Comparison of ENCODE assay signal across 8 mouse cellular contexts in the genomic region with DNA sequence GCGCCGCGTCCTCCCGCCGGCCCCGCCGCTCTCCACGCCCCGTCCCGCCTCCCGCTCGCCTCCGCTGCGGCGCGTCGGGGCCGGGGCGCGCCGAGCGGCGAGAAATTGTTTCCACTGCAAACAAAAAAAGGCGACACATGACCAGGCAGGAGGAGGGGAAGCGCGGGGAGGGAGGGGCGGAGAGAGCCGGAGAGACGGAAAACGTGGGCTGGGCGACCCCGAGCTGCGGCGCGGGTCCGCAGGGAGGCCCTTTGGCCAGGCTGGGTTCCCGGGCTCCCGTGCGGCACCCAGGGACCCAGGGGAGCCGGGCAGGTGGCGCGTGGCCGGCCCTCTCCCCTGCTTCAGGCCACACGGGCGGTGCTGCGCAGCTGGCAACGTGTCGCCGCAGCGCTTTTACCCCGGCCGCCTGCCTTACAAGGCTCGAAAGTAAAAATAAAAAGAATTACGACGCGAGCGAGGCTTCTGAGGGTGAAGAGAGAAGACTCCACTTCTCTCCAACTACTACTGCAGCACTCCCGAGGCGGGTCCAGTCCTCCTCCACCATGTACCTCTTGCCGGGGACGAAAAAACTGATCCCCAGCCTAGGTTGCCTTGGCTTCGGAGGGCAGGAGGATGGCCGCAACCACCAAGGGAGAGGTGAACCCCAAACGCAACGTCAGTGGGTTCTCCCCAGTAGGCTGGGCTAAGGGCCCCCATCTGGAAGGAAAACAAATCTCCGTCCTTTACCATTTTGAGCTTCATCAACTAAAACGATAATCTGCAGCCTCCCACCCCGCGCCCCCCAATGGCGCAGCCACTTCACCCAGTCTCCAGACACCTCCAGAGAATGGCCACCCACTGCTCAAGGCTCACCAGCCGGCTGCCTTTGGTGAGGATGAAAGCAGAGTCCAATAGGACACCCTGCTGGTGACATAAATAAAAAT.
A peak's percentile ranks its signal among the peaks of the same experiment; 100 is the strongest.
DNase-seq lines count a peak whose midpoint lies in the region; ATAC-seq and TF ChIP-seq lines count a peak whose summit lies in the region.

No protein-coding gene starts in this region.

- peaks cover 12% of the 10 kb centered on the region; the same call in 1 of the 2 replicates for H3K27me3 ChIP-seq in forebrain, embryonic 10.5 days (ENCODE audit: poor library complexity, severe bottlenecking)
- no peaks in the 10 kb centered on the region for H3K27me3 ChIP-seq in heart, embryonic 15.5 days
- no peaks in the 10 kb centered on the region for H3K27me3 ChIP-seq in liver, embryonic 14.5 days (ENCODE audit: control insufficient read depth, insufficient read depth, low read length)
- H3K27me3 ChIP-seq in stomach, embryonic 15.5 days (replicated peaks): no peaks in the 10 kb centered on the region

- no peak for TF ChIP-seq EP300 in liver, embryonic 14.5 days (IDR thresholded peaks at IDR 0.05; ENCODE audit: low read depth)

- TF ChIP-seq CTCF in liver, embryonic 14.5 days (IDR thresholded peaks at IDR 0.05; ENCODE audit: low read depth): peak; percentile 49

- H3K9ac ChIP-seq in heart, embryonic 15.5 days: peak overlapping the region; percentile 92
- H3K9ac ChIP-seq in liver, embryonic 14.5 days (replicated peaks): peak overlapping the region; percentile 70
- H3K9ac ChIP-seq in stomach, embryonic 15.5 days: peak overlapping the region; percentile 75

- peak overlapping the region; percentile 78 for H3K4me2 ChIP-seq in heart, embryonic 15.5 days
- peak overlapping the region; percentile 81 for H3K4me2 ChIP-seq in liver, embryonic 14.5 days (ENCODE audit: low read depth)
- peak overlapping the region; percentile 77 for H3K4me2 ChIP-seq in stomach, embryonic 15.5 days

- under 1% methylated on average over 69 of the region's 71 CpGs for WGBS in forebrain, embryonic 10.5 days
- WGBS in heart, embryonic 15.5 days: under 1% methylated on average over 70 of the region's 71 CpGs
- under 1% methylated on average over 66 of the region's 71 CpGs for WGBS in liver, embryonic 14.5 days (ENCODE audit: insufficient replicate concordance)
- 1% methylated on average over 63 of the region's 71 CpGs for WGBS in stomach, embryonic 15.5 days

- peaks cover 15% of the 10 kb centered on the region for H3K36me3 ChIP-seq in forebrain, embryonic 10.5 days (replicated peaks)
- H3K36me3 ChIP-seq in heart, embryonic 15.5 days: peaks cover 6% of the 10 kb centered on the region; the same call in 1 of the 2 replicates
- H3K36me3 ChIP-seq in liver, embryonic 14.5 days (replicated peaks; ENCODE audit: control insufficient read depth, insufficient read depth, low read depth): no peaks in the 10 kb centered on the region
- H3K36me3 ChIP-seq in stomach, embryonic 15.5 days: peaks cover under 1% of the 10 kb centered on the region; the same call in 1 of the 2 replicates

- DNase-seq in CD4-positive helper T cell, adult 2 months (ENCODE audit: low read depth, low spot score): peak; percentile 92
- DNase-seq in forebrain, embryonic 10.5 days (ENCODE audit: extremely low spot score, low spot score): peak; percentile 91
- DNase-seq in kidney, postnatal 14 days: peak; percentile 94
- DNase-seq in liver, embryonic 14.5 days (ENCODE audit: low read depth in 3 of 3, low spot score in 3 of 3): peak; percentile 56 to 60 (median 59)
- peak; percentile 89 for DNase-seq in neural tube, embryonic 10.5 days (ENCODE audit: extremely low spot score, low spot score)

- ATAC-seq in heart, embryonic 15.5 days (replicated peaks; ENCODE audit: insufficient number of reproducible peaks, insufficient read depth, low FRiP score, low read depth): peak; percentile 85
- ATAC-seq in liver, embryonic 14.5 days (ENCODE audit: insufficient read depth): peak; percentile 57
- peak; percentile 82 for ATAC-seq in stomach, embryonic 15.5 days (ENCODE audit: insufficient read depth, low FRiP score, low read depth)

- peaks cover 7% of the 10 kb centered on the region; the same call in 1 of the 2 replicates for H3K4me1 ChIP-seq in brown adipose tissue, adult 24 weeks (ENCODE audit: control insufficient read depth, insufficient read depth, insufficient read length, low read length)
- peaks cover 39% of the 10 kb centered on the region for H3K4me1 ChIP-seq in forebrain, embryonic 10.5 days
- peaks cover 26% of the 10 kb centered on the region for H3K4me1 ChIP-seq in heart, embryonic 15.5 days (replicated peaks)
- peaks cover 9 to 11% of the 10 kb centered on the region in 2 experiments for H3K4me1 ChIP-seq in liver, embryonic 14.5 days (replicated peaks; ENCODE audit: control insufficient read depth in 2 of 2, insufficient read depth in 2 of 2, low read length in 1 of 2)
- H3K4me1 ChIP-seq in stomach, embryonic 15.5 days: peaks cover 9% of the 10 kb centered on the region; the same call in 1 of the 2 replicates

- peak overlapping the region; percentile 96 for H3K27ac ChIP-seq in brown adipose tissue, adult 24 weeks (replicated peaks; ENCODE audit: low read depth, low read length)
- H3K27ac ChIP-seq in forebrain, embryonic 10.5 days: peak overlapping the region; percentile 96
- H3K27ac ChIP-seq in heart, embryonic 15.5 days: peak overlapping the region; percentile 92
- H3K27ac ChIP-seq in liver, embryonic 14.5 days: no peak overlapping the region
- peak overlapping the region; percentile 86 for H3K27ac ChIP-seq in stomach, embryonic 15.5 days

- peaks cover 4% of the 10 kb centered on the region; the same call in 1 of the 2 replicates for H3K9me3 ChIP-seq in forebrain, embryonic 10.5 days
- no peaks in the 10 kb centered on the region for H3K9me3 ChIP-seq in heart, embryonic 15.5 days (replicated peaks)
- H3K9me3 ChIP-seq in liver, embryonic 14.5 days (ENCODE audit: control insufficient read depth, low read length): no peaks in the 10 kb centered on the region
- no peaks in the 10 kb centered on the region for H3K9me3 ChIP-seq in stomach, embryonic 15.5 days

- H3K4me3 ChIP-seq in brown adipose tissue, adult 24 weeks (ENCODE audit: insufficient read depth, low read depth, low read length): peak overlapping the region; percentile 95
- H3K4me3 ChIP-seq in forebrain, embryonic 10.5 days: peak overlapping the region; percentile 95
- H3K4me3 ChIP-seq in heart, embryonic 15.5 days: peak overlapping the region; percentile 97
- H3K4me3 ChIP-seq in liver, embryonic 14.5 days (ENCODE audit: insufficient read depth in 1 of 2, low read depth in 2 of 2, low read length in 2 of 2): peak overlapping the region; percentile 79 to 81
- H3K4me3 ChIP-seq in stomach, embryonic 15.5 days (replicated peaks): peak overlapping the region; percentile 90
